ENCODE assay signal across 18 mouse cellular contexts in genomic region chr5:36478540-36479420, GRCm38 (mm10). TPM values are rescaled to one million over a fixed set of nuclear protein-coding genes. Genes with fewer than 3 reads are reported as not detected.
DNase-seq lines count a peak whose midpoint lies in the region; ATAC-seq lines count a peak whose summit lies in the region.
"Had no signal": no experiment of that assay in that cellular context is flagged by ENCODE, and none has a peak within 500 bp of the region (broad histone marks: within the 10 kb centered on the region; RNA-seq: fewer than 3 reads in every experiment).

No protein-coding gene starts in this region.

- no peaks in the 10 kb centered on the region for H3K9me3 ChIP-seq in heart, embryonic 15.5 days (replicated peaks)
- no peaks in the 10 kb centered on the region for H3K9me3 ChIP-seq in heart, embryonic 11.5 days (replicated peaks; ENCODE audit: control insufficient read depth, low read length)
- H3K9me3 ChIP-seq in megakaryocyte, embryonic 14.5 days: no peaks in the 10 kb centered on the region
- H3K9me3 ChIP-seq: embryonic facial prominence, embryonic 12.5 days; forebrain, embryonic 13.5 days; neural tube, embryonic 12.5 days had no signal

- intact Hi-C loops in gastrocnemius, postnatal 36 days (cut with DNase I): no loop called here

- no peak overlapping the region for H3K4me3 ChIP-seq in heart, embryonic 15.5 days
- no peak overlapping the region for H3K4me3 ChIP-seq in heart, embryonic 11.5 days (ENCODE audit: low read depth, low read length)
- peak overlapping the region; percentile 94 for H3K4me3 ChIP-seq in megakaryocyte, embryonic 14.5 days (replicated peaks)
- H3K4me3 ChIP-seq in brown adipose tissue, adult 24 weeks (ENCODE audit: insufficient read depth, low read depth, low read length): no peak overlapping the region
- H3K4me3 ChIP-seq: embryonic facial prominence, embryonic 12.5 days; erythroblast, embryonic 14.5 days; forebrain, embryonic 13.5 days; neural tube, embryonic 12.5 days had no signal

- 0 out of 2 replicates have a peak overlapping the region, but pooled peaks have one; percentile 16 for H3K9ac ChIP-seq in heart, embryonic 15.5 days
- no peak overlapping the region for H3K9ac ChIP-seq in heart, embryonic 11.5 days (ENCODE audit: low read depth, low read length)
- H3K9ac ChIP-seq: embryonic facial prominence, embryonic 12.5 days; forebrain, embryonic 13.5 days; neural tube, embryonic 12.5 days had no signal

- H3K36me3 ChIP-seq in heart, embryonic 15.5 days: peaks cover 6% of the 10 kb centered on the region
- peaks cover 5% of the 10 kb centered on the region; the same call in 1 of the 2 replicates for H3K36me3 ChIP-seq in heart, embryonic 11.5 days (ENCODE audit: control insufficient read depth, insufficient read depth, low read length)
- peaks cover 74% of the 10 kb centered on the region for H3K36me3 ChIP-seq in megakaryocyte, embryonic 14.5 days (replicated peaks; ENCODE audit: low read length)

- peak; percentile 60 for DNase-seq in gastrocnemius, adult 18-20 months (ENCODE audit: low spot score)
- no peak for DNase-seq in gastrocnemius, postnatal 36 days
- no peak for DNase-seq in ovary, adult 18-20 months (ENCODE audit: low spot score)
- DNase-seq: cerebellum, adult 9-11 months; kidney, adult 11 months; thymus, postnatal 4 days had no signal

- ATAC-seq in heart, embryonic 15.5 days (replicated peaks; ENCODE audit: insufficient number of reproducible peaks, insufficient read depth, low FRiP score, low read depth): no peak
- no peak for ATAC-seq in heart, embryonic 11.5 days (replicated peaks; ENCODE audit: insufficient number of reproducible peaks, low FRiP score, low TSS enrichment)
- ATAC-seq in megakaryocyte, adult 5-6 weeks (ENCODE audit: poor library complexity, severe bottlenecking): no peak
- ATAC-seq: forebrain, embryonic 13.5 days; hindbrain, postnatal 0 days had no signal

- H3K4me2 ChIP-seq in heart, embryonic 15.5 days: no peak overlapping the region
- H3K4me2 ChIP-seq in heart, embryonic 11.5 days: no peak overlapping the region
- H3K4me2 ChIP-seq: embryonic facial prominence, embryonic 12.5 days; forebrain, embryonic 13.5 days; neural tube, embryonic 12.5 days had no signal

- 80% methylated on average over 6 of the region's 6 CpGs for WGBS in heart, embryonic 15.5 days
- WGBS in heart, embryonic 11.5 days (ENCODE audit: insufficient replicate concordance): 76% methylated on average over 6 of the region's 6 CpGs

- no peak overlapping the region for H3K27ac ChIP-seq in heart, embryonic 15.5 days
- no peak overlapping the region for H3K27ac ChIP-seq in heart, embryonic 11.5 days (ENCODE audit: low read depth, low read length)
- peak overlapping the region; percentile 69 for H3K27ac ChIP-seq in brown adipose tissue, adult 24 weeks (replicated peaks; ENCODE audit: low read depth, low read length)
- H3K27ac ChIP-seq: embryonic facial prominence, embryonic 12.5 days; forebrain, embryonic 13.5 days; hindbrain, postnatal 0 days; kidney, postnatal 0 days; neural tube, embryonic 12.5 days had no signal

- peaks cover 32% of the 10 kb centered on the region for H3K4me1 ChIP-seq in heart, embryonic 15.5 days (replicated peaks)
- H3K4me1 ChIP-seq in heart, embryonic 11.5 days (ENCODE audit: control insufficient read depth, insufficient read depth, low read length): peaks cover 21% of the 10 kb centered on the region
- H3K4me1 ChIP-seq in megakaryocyte, embryonic 14.5 days: peaks cover 96% of the 10 kb centered on the region
- H3K4me1 ChIP-seq in brown adipose tissue, adult 24 weeks (ENCODE audit: control insufficient read depth, insufficient read depth, insufficient read length, low read length): peaks cover 53% of the 10 kb centered on the region

- H3K27me3 ChIP-seq in heart, embryonic 15.5 days: no peaks in the 10 kb centered on the region
- no peaks in the 10 kb centered on the region for H3K27me3 ChIP-seq in heart, embryonic 11.5 days (ENCODE audit: control insufficient read depth, insufficient read depth, low read length)
- no peaks in the 10 kb centered on the region for H3K27me3 ChIP-seq in megakaryocyte, embryonic 14.5 days (replicated peaks)
- H3K27me3 ChIP-seq: embryonic facial prominence, embryonic 12.5 days; forebrain, embryonic 13.5 days; neural tube, embryonic 12.5 days had no signal

RNA-seq across cellular contexts. Expression of gene Tada2b, which starts 5.3 kb away (rescaled TPM):
- total RNA-seq in gastrocnemius, adult 18-20 months (2021): 10 to 100 TPM; 15.4 to 17.4 TPM
- 10 to 100 TPM; 11.6 to 13.0 TPM for total RNA-seq in gastrocnemius, postnatal 36 days (2021)
- polyA plus RNA-seq in heart, embryonic 15.5 days (2015; fragmentation: Nextera tagmentation; extraction: Ambion mirVana): 1.5 and 1.7 TPM in 2 replicates
- polyA plus RNA-seq in heart, embryonic 11.5 days (2014; fragmentation: Nextera tagmentation; extraction: Ambion mirVana): 2.8 and 3.3 TPM in 2 replicates
- polyA plus RNA-seq in megakaryocyte, embryonic 14.5 days (2012; ENCODE audit: insufficient read depth, low replicate concordance): 37.5 and 60.1 TPM in 2 replicates
- total RNA-seq in megakaryocyte, adult 5-6 weeks (2015): 12.0 and 14.0 TPM in 2 replicates
- 16.5 and 23.3 TPM in 2 replicates for total RNA-seq in megakaryocyte, adult 5-6 weeks (2017)
- polyA plus RNA-seq in brown adipose tissue, adult 24 weeks (2012; ENCODE audit: insufficient read depth, insufficient read length, missing spikeins): 26.5 and 32.9 TPM in 2 replicates

RNA-seq across cellular contexts. Expression of gene Ccdc96, which starts 5.6 kb away (rescaled TPM):
- total RNA-seq in gastrocnemius, adult 18-20 months (2021): under 1 TPM in 1 of 2 experiments, not detected in 1; 0.07 TPM
- under 1 TPM; 0.10 to 0.15 TPM for total RNA-seq in gastrocnemius, postnatal 36 days (2021)
- 0.20 and 0.36 TPM in 2 replicates for polyA plus RNA-seq in heart, embryonic 15.5 days (2015; fragmentation: Nextera tagmentation; extraction: Ambion mirVana)
- 0.25 and 0.44 TPM in 2 replicates for polyA plus RNA-seq in heart, embryonic 11.5 days (2014; fragmentation: Nextera tagmentation; extraction: Ambion mirVana)
- 0.57 TPM in 1 of 2 replicates, not detected in the other for polyA plus RNA-seq in megakaryocyte, embryonic 14.5 days (2012; ENCODE audit: insufficient read depth, low replicate concordance)
- total RNA-seq in megakaryocyte, adult 5-6 weeks (2015): 0.57 TPM in 1 of 2 replicates, not detected in the other
- total RNA-seq in megakaryocyte, adult 5-6 weeks (2017): 0.08 and 0.18 TPM in 2 replicates
- 0.33 and 0.48 TPM in 2 replicates for polyA plus RNA-seq in brown adipose tissue, adult 24 weeks (2012; ENCODE audit: insufficient read depth, insufficient read length, missing spikeins)
- total RNA-seq: monocyte, adult 5-6 weeks had no signal

RNA-seq across cellular contexts. Expression of gene Grpel1, which starts 14.0 kb away (rescaled TPM):
- total RNA-seq in gastrocnemius, adult 18-20 months (2021): 10 to 100 TPM; 33.0 to 35.1 TPM
- total RNA-seq in gastrocnemius, postnatal 36 days (2021): 10 to 100 TPM; 30.9 to 34.7 TPM
- polyA plus RNA-seq in heart, embryonic 15.5 days (2015; fragmentation: Nextera tagmentation; extraction: Ambion mirVana): 53.9 and 55.0 TPM in 2 replicates
- polyA plus RNA-seq in heart, embryonic 11.5 days (2014; fragmentation: Nextera tagmentation; extraction: Ambion mirVana): 63.8 and 68.1 TPM in 2 replicates
- polyA plus RNA-seq in megakaryocyte, embryonic 14.5 days (2012; ENCODE audit: insufficient read depth, low replicate concordance): 4.2 and 17.4 TPM in 2 replicates
- total RNA-seq in megakaryocyte, adult 5-6 weeks (2015): 24.3 and 24.7 TPM in 2 replicates
- total RNA-seq in megakaryocyte, adult 5-6 weeks (2017): 21.9 and 24.3 TPM in 2 replicates
- 146 and 149 TPM in 2 replicates for polyA plus RNA-seq in brown adipose tissue, adult 24 weeks (2012; ENCODE audit: insufficient read depth, insufficient read length, missing spikeins)
